Mouse (Mus musculus) brain, embryonic 14.5 days (tissue): ENCODE results near the gene Nsmce4a.

Experiments used
- CTCF ChIP-seq: fragments of 200-500 bp; IDR thresholded peaks from 2 replicates; pipeline ENCODE4 v1.5.1; 2012; ENCODE audit warnings: inconsistent platforms, mild to moderate bottlenecking, moderate library complexity, borderline replicate concordance; ENCODE audit not compliant: insufficient read depth, insufficient read length; ENCODE audit errors: extremely low read depth
- POLR2A ChIP-seq: fragments of 200-500 bp; IDR thresholded peaks from 2 replicates; pipeline ENCODE4 v1.6.1; 2012; ENCODE audit warnings: mild to moderate bottlenecking, inconsistent platforms, borderline replicate concordance; ENCODE audit not compliant: poor library complexity, insufficient read depth, insufficient read length, severe bottlenecking; ENCODE audit errors: extremely low read depth

DNA sequence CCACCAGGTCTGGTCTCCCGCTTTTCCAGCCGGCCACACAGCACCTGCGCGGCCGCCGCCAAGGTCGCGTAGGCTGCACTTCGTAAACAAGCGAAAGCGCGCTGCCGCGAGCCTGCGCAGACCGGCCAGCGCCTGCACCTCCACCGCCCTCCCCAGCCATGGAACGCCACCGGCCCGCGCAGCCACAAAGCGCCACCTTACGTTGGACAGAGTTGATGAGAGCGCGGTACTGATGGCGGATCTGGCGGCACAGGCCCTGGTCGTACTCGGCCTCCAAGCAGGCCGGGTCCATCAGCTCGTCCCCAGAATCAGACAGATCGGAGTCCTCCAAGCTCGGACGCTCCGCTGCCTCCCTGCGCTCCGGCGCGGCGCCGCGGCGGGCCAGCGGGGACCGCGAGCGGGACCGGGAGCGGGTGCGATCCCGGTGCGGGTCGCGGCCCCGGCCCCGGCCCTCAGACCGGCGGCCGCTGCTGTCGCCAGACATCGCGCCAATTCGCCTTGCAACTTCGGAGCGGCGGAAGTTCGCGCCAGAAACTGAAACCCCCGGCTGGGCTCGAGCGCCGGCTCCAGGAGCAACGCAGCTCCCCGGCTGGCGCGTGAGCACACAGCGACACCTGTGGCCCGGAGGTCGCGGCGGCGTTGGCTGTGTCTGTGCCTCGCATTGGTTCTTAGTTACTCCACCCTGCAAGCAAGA is 26.0 kb downstream of the Nsmce4a start:
- TF ChIP-seq CTCF (peak; percentile 86), POLR2A (peak; percentile 64; the same call in 1 of the 2 replicates)
